In the genomic region with DNA sequence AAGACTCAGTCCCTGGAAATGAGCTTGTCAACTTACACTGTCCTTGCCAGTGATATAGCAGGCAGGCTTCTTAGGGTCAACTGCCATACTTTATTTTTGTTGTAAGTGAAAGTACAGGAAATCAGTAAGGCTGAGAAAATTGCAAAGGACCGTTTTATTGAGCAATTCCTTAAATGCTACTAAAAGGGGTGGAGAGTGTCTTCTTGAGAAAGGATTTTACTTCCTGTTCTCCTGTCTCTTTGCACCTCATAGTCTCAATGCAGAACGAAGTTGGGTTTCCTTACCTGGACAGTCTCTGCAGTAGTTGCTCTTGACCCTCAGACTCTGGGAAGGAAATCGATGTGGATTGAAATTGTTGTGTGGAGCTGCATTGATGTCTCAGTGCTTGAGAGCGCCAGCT, we compare ENCODE assay signal across 25 mouse cellular contexts. TPM values are rescaled to one million over a fixed set of nuclear protein-coding genes. Genes with fewer than 3 reads are reported as not detected.
"Had no signal": no experiment of that assay in that cellular context is flagged by ENCODE, and none has a peak within 500 bp of the region (broad histone marks: within the 10 kb centered on the region; RNA-seq: fewer than 3 reads in every experiment).

No protein-coding gene starts in this region.

- H3K4me2 ChIP-seq: liver, embryonic 15.5 days; lung, embryonic 15.5 days; midbrain, embryonic 12.5 days; neural tube, embryonic 12.5 days; stomach, embryonic 15.5 days had no signal

- ATAC-seq: liver, postnatal 0 days; lung, postnatal 0 days had no signal

- H3K27ac ChIP-seq: liver, embryonic 15.5 days; lung, embryonic 15.5 days; macrophage; midbrain, embryonic 12.5 days; neural tube, embryonic 12.5 days; stomach, embryonic 15.5 days; stomach, postnatal 0 days had no signal

- H3K4me3 ChIP-seq: liver, embryonic 15.5 days; lung, embryonic 15.5 days; megakaryocyte, embryonic 14.5 days; midbrain, embryonic 12.5 days; neural tube, embryonic 12.5 days; stomach, embryonic 15.5 days had no signal

- H3K4me1 ChIP-seq: lung, embryonic 15.5 days; midbrain, embryonic 12.5 days; neural tube, embryonic 12.5 days; stomach, embryonic 15.5 days had no signal

- H3K9me3 ChIP-seq: liver, embryonic 15.5 days; lung, embryonic 15.5 days; megakaryocyte, embryonic 14.5 days; midbrain, embryonic 12.5 days; neural tube, embryonic 12.5 days; stomach, embryonic 15.5 days had no signal

- H3K9ac ChIP-seq: liver, embryonic 15.5 days; liver, postnatal 0 days; lung, embryonic 15.5 days; midbrain, embryonic 12.5 days; neural tube, embryonic 12.5 days; stomach, embryonic 15.5 days had no signal

- DNase-seq: liver, postnatal 0 days; lung, adult 2 months; lung, postnatal 14 days; lung, postnatal 36 days; midbrain, embryonic 14.5 days; right cerebral cortex, postnatal 14 days; thymus, adult 2 months; thymus, postnatal 25 days; thymus, postnatal 4 days had no signal

- H3K27me3 ChIP-seq: liver, embryonic 15.5 days; lung, embryonic 15.5 days; megakaryocyte, embryonic 14.5 days; midbrain, embryonic 12.5 days; neural tube, embryonic 12.5 days; stomach, embryonic 15.5 days had no signal

RNA-seq across cellular contexts. Expression of gene Ankdd1a, which starts 47.2 kb away (rescaled TPM):
- polyA plus RNA-seq: liver, embryonic 15.5 days; liver, postnatal 0 days; lung, embryonic 15.5 days; lung, postnatal 0 days; testis, adult 2 months had no signal

RNA-seq across cellular contexts. Expression of gene Slc51b, which starts 50.0 kb away (rescaled TPM):
- total RNA-seq: midbrain, postnatal 0 days; monocyte, adult 5-6 weeks; neutrophil, adult 5-6 weeks had no signal
- polyA plus RNA-seq: liver, embryonic 15.5 days; lung, adult 2 months; lung, embryonic 15.5 days; lung, postnatal 0 days; macrophage; midbrain, embryonic 12.5 days; midbrain, embryonic 14.5 days; midbrain, postnatal 0 days; neural tube, embryonic 12.5 days; neural tube, embryonic 14.5 days; spleen, adult 2 months; stomach, postnatal 0 days; testis, adult 2 months; urinary bladder, adult 2 months had no signal
